Mouse (Mus musculus) MEL (cell line): ENCODE data around the gene Rcor1. TPM values are rescaled to one million over a fixed set of nuclear protein-coding genes. Genes with fewer than 3 reads are reported as not detected.

Source experiments
- DNase-seq: peaks from one replicate; pipeline ENCODE4 v3.0.0; 2011; ENCODE audit warnings: low read depth, low spot score
- H3K27ac ChIP-seq: 2 replicates; pipeline ENCODE4 v1.5.1; 2012; ENCODE audit warnings: low read depth, mild to moderate bottlenecking, control low read depth, low read length, moderate library complexity; ENCODE audit not compliant: control insufficient read depth
- H3K27me3 ChIP-seq, 2 experiments: fragments of 150-350 bp in 1 of 2; sonication (generic) in 1 of 2; 2 replicates each; pipeline ENCODE4 v1.6.1; 2012; ENCODE audit warnings: low read length in 2 of 2, mild to moderate bottlenecking in 2 of 2, improper control_type of control experiment in 1 of 2, moderate library complexity in 1 of 2; ENCODE audit not compliant: insufficient read depth in 2 of 2, control insufficient read depth in 1 of 2
- H3K36me3 ChIP-seq, 2 experiments: 2 replicates each; pipeline ENCODE4 v1.6.1; 2012 to 2014; ENCODE audit warnings: low read length in 2 of 2, improper control_type of control experiment in 1 of 2, inconsistent platforms in 1 of 2, mild to moderate bottlenecking in 1 of 2; ENCODE audit not compliant: insufficient read depth in 2 of 2, control insufficient read depth in 1 of 2
- H3K4me1 ChIP-seq, 2 experiments: fragments of 150-350 bp in 1 of 2; sonication (generic) in 1 of 2; 2 replicates each; pipeline ENCODE4 v1.6.1; 2012; ENCODE audit warnings: low read length in 2 of 2, improper control_type of control experiment in 1 of 2, mild to moderate bottlenecking in 1 of 2; ENCODE audit not compliant: insufficient read depth in 2 of 2, control insufficient read depth in 1 of 2
- H3K4me3 ChIP-seq, 2 experiments: fragments of 150-350 bp in 1 of 2; sonication (generic) in 1 of 2; 2 replicates each; pipeline ENCODE4 v1.5.1; 2012; ENCODE audit warnings: low read depth in 2 of 2, low read length in 2 of 2, mild to moderate bottlenecking in 2 of 2, moderate library complexity in 2 of 2, control low read depth in 1 of 2, improper control_type of control experiment in 1 of 2; ENCODE audit not compliant: control insufficient read depth in 1 of 2, insufficient read depth in 1 of 2
- H3K79me2 ChIP-seq: 2 replicates; pipeline ENCODE4 v1.6.1; 2012; ENCODE audit warnings: mild to moderate bottlenecking, low read length, moderate library complexity; ENCODE audit not compliant: control insufficient read depth, poor library complexity, insufficient read depth
- H3K9ac ChIP-seq: 2 replicates; pipeline ENCODE4 v1.6.1; 2012; ENCODE audit warnings: low read depth, mild to moderate bottlenecking, control low read depth, low read length, moderate library complexity; ENCODE audit not compliant: control insufficient read depth, poor library complexity, severe bottlenecking
- H3K9me3 ChIP-seq: fragments of 150-350 bp; sonication (generic); replicated peaks from 2 replicates; pipeline ENCODE4 v1.6.1; 2012; ENCODE audit warnings: mild to moderate bottlenecking, low read length, improper control_type of control experiment, moderate library complexity; ENCODE audit not compliant: insufficient read depth
- CTCF ChIP-seq, 3 experiments: IDR thresholded peaks in 2 of 3; conservative IDR thresholded peaks in 1 of 3; 2 replicates each; pipeline ENCODE4 v1.5.1; 2011 to 2012; ENCODE audit warnings: low read length in 3 of 3, low read depth in 2 of 3, mild to moderate bottlenecking in 2 of 3, improper control_type of control experiment in 1 of 3, inconsistent platforms in 1 of 3, mixed read lengths in 1 of 3, moderate library complexity in 1 of 3; ENCODE audit not compliant: control insufficient read depth in 1 of 3, insufficient read depth in 1 of 3, poor library complexity in 1 of 3, severe bottlenecking in 1 of 3
- E2F4 ChIP-seq: IDR thresholded peaks from 2 replicates; pipeline ENCODE4 v1.6.1; 2011; ENCODE audit warnings: low read depth, low read length, improper control_type of control experiment, borderline replicate concordance
- EP300 ChIP-seq, 2 experiments: IDR thresholded peaks; 2 replicates each; pipeline ENCODE4 v1.6.1; 2011; ENCODE audit warnings: improper control_type of control experiment in 2 of 2, low read length in 2 of 2, low read depth in 1 of 2, mild to moderate bottlenecking in 1 of 2
- ETS1 ChIP-seq: IDR thresholded peaks from 2 replicates; pipeline ENCODE4 v1.6.1; 2012; ENCODE audit warnings: low read depth, mild to moderate bottlenecking, inconsistent platforms, low read length, improper control_type of control experiment, moderate library complexity
- GATA1 ChIP-seq: IDR thresholded peaks from 2 replicates; pipeline ENCODE4 v1.6.1; 2011; ENCODE audit warnings: low read depth, low read length, improper control_type of control experiment
- JUND ChIP-seq: IDR thresholded peaks from 2 replicates; pipeline ENCODE4 v1.6.1; 2011; ENCODE audit warnings: low read depth, mild to moderate bottlenecking, improper control_type of control experiment, low read length
- MAFK ChIP-seq: IDR thresholded peaks from 2 replicates; pipeline ENCODE4 v1.6.1; 2011; ENCODE audit warnings: low read depth, mild to moderate bottlenecking, low read length, improper control_type of control experiment, borderline replicate concordance
- MAZ ChIP-seq: IDR thresholded peaks from 2 replicates; pipeline ENCODE4 v1.6.1; 2012; ENCODE audit warnings: low read depth, mild to moderate bottlenecking, inconsistent platforms, low read length, improper control_type of control experiment
- MEF2A ChIP-seq: IDR thresholded peaks from 2 replicates; pipeline ENCODE4 v1.6.1; 2014; ENCODE audit warnings: low read depth, mild to moderate bottlenecking, inconsistent platforms, low read length, improper control_type of control experiment; ENCODE audit not compliant: poor library complexity, insufficient replicate concordance, severe bottlenecking; ENCODE audit errors: extremely low read depth
- MYC ChIP-seq: IDR thresholded peaks from 2 replicates; pipeline ENCODE4 v1.6.1; 2011; ENCODE audit warnings: low read depth, mild to moderate bottlenecking, low read length, improper control_type of control experiment, moderate library complexity
- NELFE ChIP-seq: IDR thresholded peaks from 2 replicates; pipeline ENCODE4 v1.6.1; 2011; ENCODE audit warnings: low read depth, low read length, improper control_type of control experiment
- POLR2A ChIP-seq, 2 experiments: IDR thresholded peaks; 2 replicates each; pipeline ENCODE4 v1.6.1; 2011 to 2012; ENCODE audit warnings: low read length in 2 of 2, mild to moderate bottlenecking in 2 of 2, control low read depth in 1 of 2, improper control_type of control experiment in 1 of 2, low read depth in 1 of 2, moderate library complexity in 1 of 2; ENCODE audit not compliant: control insufficient read depth in 1 of 2, insufficient read depth in 1 of 2, poor library complexity in 1 of 2
- POLR2AphosphoS2 ChIP-seq: IDR thresholded peaks from 2 replicates; pipeline ENCODE4 v1.6.1; 2011; ENCODE audit warnings: low read length, improper control_type of control experiment
- RAD21 ChIP-seq: IDR thresholded peaks from 2 replicates; pipeline ENCODE4 v1.6.1; 2011; ENCODE audit warnings: mild to moderate bottlenecking, low read depth, low read length, improper control_type of control experiment
- SMC3 ChIP-seq: IDR thresholded peaks from 2 replicates; pipeline ENCODE4 v1.6.1; 2011; ENCODE audit warnings: low read depth, low read length, improper control_type of control experiment
- TAL1 ChIP-seq: IDR thresholded peaks from 2 replicates; pipeline ENCODE4 v1.6.1; 2012; ENCODE audit warnings: mild to moderate bottlenecking, inconsistent platforms, low read length, moderate library complexity, mixed read lengths
- TBP ChIP-seq: IDR thresholded peaks from 2 replicates; pipeline ENCODE4 v1.8.0; 2011; ENCODE audit warnings: low read depth, low read length, improper control_type of control experiment
- USF2 ChIP-seq, 2 experiments: IDR thresholded peaks; 2 replicates each; pipeline ENCODE4 v1.6.1; 2011 to 2012; ENCODE audit warnings: improper control_type of control experiment in 2 of 2, low read length in 2 of 2, borderline replicate concordance in 1 of 2, inconsistent platforms in 1 of 2, low read depth in 1 of 2, mild to moderate bottlenecking in 1 of 2; ENCODE audit not compliant: insufficient read depth in 1 of 2
- ZC3H11A ChIP-seq: IDR thresholded peaks from 2 replicates; pipeline ENCODE4 v1.6.1; 2012; ENCODE audit warnings: low read depth, mild to moderate bottlenecking, inconsistent platforms, low read length, improper control_type of control experiment
- ZKSCAN1 ChIP-seq: IDR thresholded peaks from 2 replicates; pipeline ENCODE4 v1.6.1; 2012; ENCODE audit warnings: low read depth, mild to moderate bottlenecking, inconsistent platforms, low read length, improper control_type of control experiment, moderate library complexity
- ZMIZ1 ChIP-seq: IDR thresholded peaks from 2 replicates; pipeline ENCODE4 v1.6.1; 2012; ENCODE audit warnings: low read depth, mild to moderate bottlenecking, inconsistent platforms, low read length, improper control_type of control experiment, moderate library complexity
- ZNF384 ChIP-seq: IDR thresholded peaks from 2 replicates; pipeline ENCODE4 v1.6.1; 2012; ENCODE audit warnings: low read depth, mild to moderate bottlenecking, inconsistent platforms, low read length, improper control_type of control experiment
- polyA plus RNA-seq, 2 experiments: library from polyadenylated mRNA; stranded (reverse) in 1 of 2; unstranded in 1 of 2; fragments of >175 nt in 1 of 2; fragments of >200 nt in 1 of 2; gene quantifications; 2 replicates each; pipeline versions ENCODE4 v1.2.1 to v1.2.4; 2012; ENCODE audit warnings: low replicate concordance in 2 of 2, low read depth in 1 of 2; ENCODE audit not compliant: insufficient read length in 2 of 2, insufficient read depth in 1 of 2, missing spikeins in 1 of 2
- total RNA-seq: library from RNA; depleted of rRNA; stranded (reverse); fragments of 300-350 nt; gene quantifications from 2 replicates; pipeline ENCODE4 v1.2.3, GENCODE M21; 2012

Rcor1 gene
- total and polyA plus RNA-seq, 3 experiments, result 23.1 to 44.3 (median 37.1) TPM

- H3K27me3 ChIP-seq, result no peaks in the 10 kb centered on the region
- no peaks in the 10 kb centered on the region for H3K4me1 ChIP-seq
- DNase-seq, result no peak
- H3K9ac ChIP-seq, result no peak overlapping the region
- H3K79me2 ChIP-seq, result no peaks in the 10 kb centered on the region
- H3K36me3 ChIP-seq, result peaks cover 0 to 7% of the 10 kb centered on the region in 2 experiments; a peak in 2 of 4 replicates
- TF ChIP-seq ZKSCAN1, result no peak
- no peak for TF ChIP-seq MYC
- TF ChIP-seq MAZ, result no peak
- TF ChIP-seq E2F4, result no peak
- no peak for TF ChIP-seq MEF2A
- no peak for TF ChIP-seq CTCF (IDR thresholded peaks at IDR 0.05 in 2 of 3, conservative IDR thresholded peaks at IDR 0.05 in 1 of 3; ENCODE audit: control insufficient read depth in 1 of 3, insufficient read depth in 1 of 3, low read depth in 2 of 3, low read length in 3 of 3, poor library complexity in 1 of 3, severe bottlenecking in 1 of 3)
- TF ChIP-seq GATA1, result no peak
- H3K9me3 ChIP-seq, result no peaks in the 10 kb centered on the region
- H3K27ac ChIP-seq, result no peak overlapping the region
- no peak overlapping the region for H3K4me3 ChIP-seq
These were observed 82.0 kb downstream of the Rcor1 start for GRCm38 (mm10) chr12:111120976-111121645.

GRCm38 (mm10) chr12:111122332-111122852 is 83.2 kb downstream of the Rcor1 start:
- Histone ChIP-seq H3K27me3 (no peaks in the 10 kb centered on the region), H3K36me3 (peaks cover 0 to 3% of the 10 kb centered on the region in 2 experiments; a peak in 2 of 4 replicates), H3K27ac (no peak overlapping the region), H3K9me3 (no peaks in the 10 kb centered on the region), H3K9ac (no peak overlapping the region), H3K4me3 (no peak overlapping the region), H3K79me2 (no peaks in the 10 kb centered on the region), H3K4me1 (no peaks in the 10 kb centered on the region)
- TF ChIP-seq TBP, result no peak
- no peak for TF ChIP-seq POLR2A (IDR thresholded peaks at IDR 0.05; ENCODE audit: control insufficient read depth in 1 of 2, insufficient read depth in 1 of 2, low read depth in 1 of 2, low read length in 2 of 2, poor library complexity in 1 of 2)
- peak; percentile 63 for TF ChIP-seq ZC3H11A
- 0 out of 2 replicates have a peak, but pooled peaks have one; percentile 12 for TF ChIP-seq ZNF384
- no peak for TF ChIP-seq EP300 (IDR thresholded peaks at IDR 0.05; ENCODE audit: low read depth in 1 of 2, low read length in 2 of 2)
- TF ChIP-seq SMC3, result peak; percentile 71
- TF ChIP-seq MAZ, result no peak
- TF ChIP-seq MAFK, result no peak
- TF ChIP-seq NELFE, result no peak
- TF ChIP-seq MYC, result 0 out of 2 replicates have a peak, but pooled peaks have one; percentile 30
- peak; percentile 54 for TF ChIP-seq RAD21
- TF ChIP-seq POLR2AphosphoS2, result no peak
- TF ChIP-seq USF2 (IDR thresholded peaks at IDR 0.05; ENCODE audit: borderline replicate concordance in 1 of 2, insufficient read depth in 1 of 2, low read depth in 1 of 2, low read length in 2 of 2), result no peak
- TF ChIP-seq ETS1, result no peak
- no peak for TF ChIP-seq ZMIZ1
- no peak for TF ChIP-seq TAL1
- TF ChIP-seq JUND, result no peak
- peak; percentile 71 to 100 (median 89) for TF ChIP-seq CTCF (IDR thresholded peaks at IDR 0.05 in 2 of 3, conservative IDR thresholded peaks at IDR 0.05 in 1 of 3; ENCODE audit: control insufficient read depth in 1 of 3, insufficient read depth in 1 of 3, low read depth in 2 of 3, low read length in 3 of 3, poor library complexity in 1 of 3, severe bottlenecking in 1 of 3)
- DNase-seq, result peak; percentile 80
